Mouse (Mus musculus) embryonic facial prominence, embryonic 11.5 days (tissue): ENCODE data around the gene Fmnl2. TPM values are rescaled to one million over a fixed set of nuclear protein-coding genes. Genes with fewer than 3 reads are reported as not detected.

Experiments
- ATAC-seq: fragments of 200-750 bp; cut with Nextera tagmentation; replicated peaks from 2 replicates; pipeline ENCODE4 v1.8.0; 2017; ENCODE audit warnings: low read depth; ENCODE audit not compliant: insufficient number of reproducible peaks, low FRiP score, low TSS enrichment
- DNase-seq: peaks from one replicate; pipeline ENCODE4 v3.0.0-alpha.2; 2015; ENCODE audit warnings: low spot score
- H3K27ac ChIP-seq: fragments of 300-500 bp; sonication (generic); replicated peaks from 2 replicates; pipeline ENCODE4 v1.5.1; 2014; ENCODE audit warnings: mild to moderate bottlenecking, low read depth, low read length, control low read depth
- H3K27me3 ChIP-seq: fragments of 300-500 bp; sonication (generic); 2 replicates; pipeline ENCODE4 v1.6.1; 2014; ENCODE audit warnings: mild to moderate bottlenecking, low read length, moderate library complexity, mixed read lengths; ENCODE audit not compliant: control insufficient read depth, insufficient read depth
- H3K36me3 ChIP-seq: fragments of 300-500 bp; sonication (generic); replicated peaks from 2 replicates; pipeline ENCODE4 v1.6.1; 2014; ENCODE audit warnings: low read depth, mild to moderate bottlenecking, low read length, moderate library complexity, mixed read lengths; ENCODE audit not compliant: control insufficient read depth, insufficient read depth
- H3K4me1 ChIP-seq: fragments of 300-500 bp; sonication (generic); 2 replicates; pipeline ENCODE4 v1.6.1; 2014; ENCODE audit warnings: low read length, mixed read lengths; ENCODE audit not compliant: control insufficient read depth, insufficient read depth
- H3K4me2 ChIP-seq: fragments of 300-500 bp; sonication (generic); 2 replicates; pipeline ENCODE4 v1.6.1; 2014; ENCODE audit warnings: low read depth, mild to moderate bottlenecking, control low read depth, low read length, moderate library complexity
- H3K4me3 ChIP-seq: fragments of 300-500 bp; sonication (generic); 2 replicates; pipeline ENCODE4 v1.5.1; 2014; ENCODE audit warnings: low read depth, low read length, control low read depth
- H3K9ac ChIP-seq: fragments of 300-500 bp; sonication (generic); replicated peaks from 2 replicates; pipeline ENCODE4 v1.6.1; 2014; ENCODE audit warnings: mild to moderate bottlenecking, control low read depth, low read length
- H3K9me3 ChIP-seq: fragments of 300-500 bp; sonication (generic); replicated peaks from 2 replicates; pipeline ENCODE4 v1.6.1; 2016; ENCODE audit warnings: mild to moderate bottlenecking, low read length, inconsistent platforms, mixed read lengths; ENCODE audit not compliant: control insufficient read depth
- WGBS: fragments of 180-500 bp; shearing (Covaris S2); extraction: QIAGEN DNeasy Blood & Tissue Kit; methylation state at CpG from one replicate; pipeline ENCODE4 v1.1.7; 2014; 5-methylcytosine and 5-hydroxymethylcytosine counted together
- polyA plus RNA-seq: library from polyadenylated mRNA; unstranded; fragments of >200 nt; fragmentation: Nextera tagmentation; extraction: Ambion mirVana; gene quantifications from 2 replicates; pipeline ENCODE4 v1.2.1, GENCODE M21; 2014

Fmnl2 gene
- polyA plus RNA-seq, 1 experiment from 2014 or later: 10.8 TPM

DNA sequence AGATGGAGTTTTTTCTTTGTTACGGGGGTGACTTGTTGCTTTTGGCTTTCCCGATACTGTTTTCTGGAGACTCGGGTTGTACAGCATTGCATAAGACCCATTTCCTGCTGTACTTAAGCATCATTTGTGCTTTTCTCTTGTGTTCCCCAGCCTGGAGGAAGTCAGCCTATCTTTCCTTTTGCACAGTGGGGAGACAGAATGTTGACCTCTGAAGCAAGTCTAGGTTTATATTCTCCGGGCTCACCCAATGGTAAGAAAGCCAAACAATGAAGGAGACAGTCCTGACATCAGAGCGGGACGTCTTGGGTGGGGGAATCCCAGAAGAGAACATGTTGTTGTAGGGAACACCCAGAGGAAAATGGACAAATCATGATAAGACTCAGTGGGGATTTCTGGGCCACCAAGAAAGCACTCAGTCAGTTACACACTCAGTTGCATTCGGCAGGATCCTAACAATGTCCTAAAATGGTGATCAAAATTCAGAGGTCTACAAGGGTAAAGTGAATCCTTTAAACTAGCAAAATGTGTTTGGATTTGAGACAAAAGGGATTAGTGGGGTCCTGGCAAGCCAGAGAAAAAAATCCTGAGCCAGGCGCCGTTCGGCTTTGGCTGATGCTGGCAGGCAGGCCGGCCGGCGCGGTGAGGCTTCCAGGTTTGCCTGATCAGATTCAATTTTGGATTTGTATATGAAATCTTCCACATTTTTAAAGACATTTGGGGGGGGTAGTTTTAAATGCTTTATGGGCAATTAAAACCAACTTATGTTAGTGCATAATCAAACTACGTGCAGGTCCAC, 140.5 kb downstream of the Fmnl2 start:
- Histone ChIP-seq H3K27me3 (no peaks in the 10 kb centered on the region), H3K4me3 (no peak overlapping the region), H3K27ac (no peak overlapping the region), H3K4me1 (no peaks in the 10 kb centered on the region), H3K4me2 (no peak overlapping the region), H3K36me3 (no peaks in the 10 kb centered on the region), H3K9me3 (no peaks in the 10 kb centered on the region), H3K9ac (no peak overlapping the region)
- 70% methylated on average over 15 of the region's 15 CpGs for WGBS
- ATAC-seq: no peak
- DNase-seq: no peak

DNA sequence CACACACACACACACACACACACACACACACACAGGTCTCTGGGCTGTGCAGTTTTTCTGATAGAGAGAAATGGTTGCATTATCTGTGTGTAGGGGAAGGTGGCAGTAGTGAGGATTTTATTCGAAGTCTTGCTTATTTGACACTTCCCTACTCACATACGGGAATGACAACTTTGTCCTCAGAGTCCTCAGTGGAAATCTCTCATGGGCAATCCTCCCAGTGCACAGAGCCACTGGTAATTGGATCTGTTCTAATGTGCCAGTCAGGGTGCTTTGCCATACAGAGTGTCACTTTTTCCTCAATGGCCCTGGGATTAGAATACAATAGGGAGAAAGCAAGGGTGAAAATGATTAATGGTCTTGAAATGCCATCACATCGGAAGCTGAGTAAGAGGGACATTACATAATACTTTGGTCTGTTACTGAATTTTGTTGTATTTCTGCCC, 141.9 kb downstream of the Fmnl2 start:
- Histone ChIP-seq H3K27ac (no peak overlapping the region), H3K36me3 (no peaks in the 10 kb centered on the region), H3K9ac (no peak overlapping the region), H3K4me1 (no peaks in the 10 kb centered on the region), H3K27me3 (no peaks in the 10 kb centered on the region), H3K4me3 (no peak overlapping the region), H3K9me3 (no peaks in the 10 kb centered on the region), H3K4me2 (no peak overlapping the region)
- DNase-seq (peak; percentile 33), ATAC-seq (peak; percentile 48; the same call in 1 of the 2 replicates)
- 58% methylated on average over 3 of the region's 3 CpGs for WGBS

- Histone ChIP-seq H3K27ac (no peak overlapping the region), H3K36me3 (no peaks in the 10 kb centered on the region), H3K4me2 (no peak overlapping the region), H3K9me3 (no peaks in the 10 kb centered on the region), H3K4me1 (no peaks in the 10 kb centered on the region), H3K4me3 (no peak overlapping the region), H3K9ac (no peak overlapping the region), H3K27me3 (no peaks in the 10 kb centered on the region)
- ATAC-seq (no peak), DNase-seq (no peak)
- WGBS: 90% methylated on average over 3 of the region's 3 CpGs
Measured at GRCm38 (mm10) chr2:53000446-53000845, 142.8 kb downstream of the Fmnl2 start.

DNA sequence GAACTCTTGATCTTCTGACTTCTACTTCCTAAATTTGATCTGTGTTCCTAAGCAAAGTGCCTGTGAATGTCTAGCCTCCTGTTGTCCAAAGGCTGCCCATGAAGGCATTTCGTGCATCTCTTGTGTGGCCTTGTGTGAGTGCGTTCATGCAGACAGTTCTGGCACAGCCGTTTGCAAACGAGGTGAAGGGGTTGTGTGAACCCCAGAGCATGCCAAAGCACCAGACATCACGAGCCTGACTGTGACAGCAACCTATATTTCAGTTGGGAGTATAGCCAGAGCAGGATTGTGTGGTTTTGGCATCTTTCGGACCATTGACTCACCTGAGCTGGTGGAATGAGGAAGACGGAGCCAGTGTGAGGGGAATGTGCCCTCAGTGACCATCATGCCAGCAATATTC, 148.5 kb downstream of the Fmnl2 start:
- H3K36me3 ChIP-seq: no peaks in the 10 kb centered on the region
- no peaks in the 10 kb centered on the region for H3K27me3 ChIP-seq
- no peak overlapping the region for H3K4me3 ChIP-seq
- no peaks in the 10 kb centered on the region for H3K9me3 ChIP-seq
- no peak overlapping the region for H3K4me2 ChIP-seq
- ATAC-seq: no peak
- no peak for DNase-seq
- no peak overlapping the region for H3K27ac ChIP-seq
- 87% methylated on average over 7 of the region's 7 CpGs for WGBS
- no peaks in the 10 kb centered on the region for H3K4me1 ChIP-seq
- H3K9ac ChIP-seq: no peak overlapping the region

- no peak overlapping the region for H3K27ac ChIP-seq
- H3K4me3 ChIP-seq: no peak overlapping the region
- no peaks in the 10 kb centered on the region for H3K27me3 ChIP-seq
- H3K4me1 ChIP-seq: no peaks in the 10 kb centered on the region
- peak; percentile 17; the same call in 1 of the 2 replicates for ATAC-seq
- peak; percentile 72 for DNase-seq
- no peak overlapping the region for H3K4me2 ChIP-seq
- 15% methylated on average over 5 of the region's 5 CpGs for WGBS
- H3K36me3 ChIP-seq: no peaks in the 10 kb centered on the region
- H3K9ac ChIP-seq: no peak overlapping the region
- no peaks in the 10 kb centered on the region for H3K9me3 ChIP-seq
Measured at GRCm38 (mm10) chr2:53007142-53007541, 149.5 kb downstream of the Fmnl2 start.

GRCm38 (mm10) chr2:53013051-53013450, 155.4 kb downstream of the Fmnl2 start:
- no peak for DNase-seq
- H3K27me3 ChIP-seq: no peaks in the 10 kb centered on the region
- no peak overlapping the region for H3K9ac ChIP-seq
- H3K4me2 ChIP-seq: no peak overlapping the region
- no peak for ATAC-seq
- 51% methylated on average over 2 of the region's 2 CpGs for WGBS
- H3K9me3 ChIP-seq: no peaks in the 10 kb centered on the region
- no peak overlapping the region for H3K4me3 ChIP-seq
- no peaks in the 10 kb centered on the region for H3K4me1 ChIP-seq
- H3K27ac ChIP-seq: no peak overlapping the region
- H3K36me3 ChIP-seq: no peaks in the 10 kb centered on the region

- Histone ChIP-seq H3K9me3 (no peaks in the 10 kb centered on the region), H3K36me3 (no peaks in the 10 kb centered on the region), H3K27ac (no peak overlapping the region), H3K4me2 (no peak overlapping the region), H3K4me1 (no peaks in the 10 kb centered on the region), H3K9ac (no peak overlapping the region), H3K4me3 (no peak overlapping the region), H3K27me3 (no peaks in the 10 kb centered on the region)
- DNase-seq: no peak
- ATAC-seq: no peak
- 87% methylated on average over 5 of the region's 5 CpGs for WGBS
Measured at GRCm38 (mm10) chr2:53014451-53014850, 156.8 kb downstream of the Fmnl2 start.

- Histone ChIP-seq H3K27me3 (no peaks in the 10 kb centered on the region), H3K36me3 (no peaks in the 10 kb centered on the region), H3K27ac (no peak overlapping the region), H3K9ac (no peak overlapping the region), H3K4me2 (no peak overlapping the region), H3K9me3 (no peaks in the 10 kb centered on the region), H3K4me3 (no peak overlapping the region), H3K4me1 (no peaks in the 10 kb centered on the region)
- 95% methylated on average over 3 of the region's 3 CpGs for WGBS
- ATAC-seq (no peak), DNase-seq (no peak)
Measured at GRCm38 (mm10) chr2:53022982-53023381, 165.3 kb downstream of the Fmnl2 start.
